Mouse (Mus musculus) megakaryocyte, embryonic 14.5 days (primary cell): ENCODE data around the gene Trnt1. TPM values are rescaled to one million over a fixed set of nuclear protein-coding genes. Genes with fewer than 3 reads are reported as not detected.

Source experiments
- H3K27me3 ChIP-seq: replicated peaks from 2 replicates; pipeline ENCODE3; 2012; ENCODE audit warnings: inconsistent platforms
- H3K36me3 ChIP-seq: replicated peaks from 2 replicates; pipeline ENCODE3; 2012; ENCODE audit warnings: low read length, inconsistent platforms, mixed read lengths
- H3K4me1 ChIP-seq: 2 replicates; pipeline ENCODE4 v1.6.1; 2012; ENCODE audit warnings: inconsistent platforms
- H3K4me3 ChIP-seq: replicated peaks from 2 replicates; pipeline ENCODE3; 2012; ENCODE audit warnings: moderate library complexity, mild to moderate bottlenecking, inconsistent platforms
- H3K9me3 ChIP-seq: 2 replicates; pipeline ENCODE4 v1.6.1; 2012; ENCODE audit warnings: inconsistent platforms
- FLI1 ChIP-seq: IDR thresholded peaks from 2 replicates; pipeline ENCODE4 v1.6.1; 2012; ENCODE audit warnings: low read length, inconsistent platforms, mixed read lengths
- GATA1 ChIP-seq: IDR thresholded peaks from 3 replicates; pipeline ENCODE4 v1.6.1; 2012; ENCODE audit warnings: mixed read lengths, low read length, inconsistent platforms, borderline replicate concordance
- polyA plus RNA-seq: library from polyadenylated mRNA; stranded (reverse); fragments of >175 nt; gene quantifications from 2 replicates; pipeline ENCODE4 v1.2.3, GENCODE M21; 2012; ENCODE audit warnings: low replicate concordance; ENCODE audit not compliant: insufficient read depth

The Trnt1 gene
- polyA plus RNA-seq, 1 experiment, result 0.66 TPM

- TF ChIP-seq GATA1 (no peak), FLI1 (no peak)
- Histone ChIP-seq H3K36me3 (no peaks in the 10 kb centered on the region), H3K4me1 (no peaks in the 10 kb centered on the region), H3K9me3 (no peaks in the 10 kb centered on the region), H3K4me3 (no peak overlapping the region), H3K27me3 (no peaks in the 10 kb centered on the region)
Measured at GRCm38 (mm10) chr6:106747251-106747650, 21.7 kb upstream of the Trnt1 start.

- no peaks in the 10 kb centered on the region for H3K36me3 ChIP-seq
- H3K9me3 ChIP-seq, result no peaks in the 10 kb centered on the region
- no peaks in the 10 kb centered on the region for H3K4me1 ChIP-seq
- no peaks in the 10 kb centered on the region for H3K27me3 ChIP-seq
- TF ChIP-seq GATA1, result no peak
- no peak for TF ChIP-seq FLI1
- no peak overlapping the region for H3K4me3 ChIP-seq
Measured at GRCm38 (mm10) chr6:106747804-106748203, 21.1 kb upstream of the Trnt1 start.

GRCm38 (mm10) chr6:106748887-106749388 is 20.0 kb upstream of the Trnt1 start, which contains the start of gene Il5ra:
Il5ra (minus strand) TSS chr6:106749037.
- Histone ChIP-seq H3K4me3 (no peak within 1 kb of the TSS), H3K36me3 (no peaks in the 10 kb centered on the region), H3K27me3 (no peaks in the 10 kb centered on the region), H3K4me1 (no peaks in the 10 kb centered on the region), H3K9me3 (no peaks in the 10 kb centered on the region)
- no peak for TF ChIP-seq FLI1
- TF ChIP-seq GATA1, result no peak

GRCm38 (mm10) chr6:106750291-106750690 is 18.6 kb upstream of the Trnt1 start:
- Histone ChIP-seq H3K27me3 (no peaks in the 10 kb centered on the region), H3K36me3 (no peaks in the 10 kb centered on the region), H3K4me1 (no peaks in the 10 kb centered on the region), H3K4me3 (no peak overlapping the region), H3K9me3 (no peaks in the 10 kb centered on the region)
- no peak for TF ChIP-seq FLI1

- H3K4me1 ChIP-seq, result peaks cover 5% of the 10 kb centered on the region; the same call in 1 of the 2 replicates
- TF ChIP-seq GATA1, result no peak
- no peak for TF ChIP-seq FLI1
- H3K9me3 ChIP-seq, result no peaks in the 10 kb centered on the region
- no peaks in the 10 kb centered on the region for H3K36me3 ChIP-seq
- H3K4me3 ChIP-seq, result no peak overlapping the region
- no peaks in the 10 kb centered on the region for H3K27me3 ChIP-seq
Measured at GRCm38 (mm10) chr6:106758299-106758698, 10.6 kb upstream of the Trnt1 start.

- Histone ChIP-seq H3K27me3 (no peaks in the 10 kb centered on the region), H3K9me3 (no peaks in the 10 kb centered on the region), H3K36me3 (no peaks in the 10 kb centered on the region), H3K4me1 (peaks cover 5% of the 10 kb centered on the region; the same call in 1 of the 2 replicates), H3K4me3 (no peak overlapping the region)
- TF ChIP-seq FLI1 (no peak), GATA1 (no peak)
Measured at GRCm38 (mm10) chr6:106760473-106761218, 8.3 kb upstream of the Trnt1 start.

- Histone ChIP-seq H3K4me3 (no peak overlapping the region), H3K36me3 (no peaks in the 10 kb centered on the region), H3K4me1 (peaks cover 5% of the 10 kb centered on the region; the same call in 1 of the 2 replicates), H3K27me3 (no peaks in the 10 kb centered on the region), H3K9me3 (no peaks in the 10 kb centered on the region)
- TF ChIP-seq FLI1 (no peak), GATA1 (no peak)
Measured at GRCm38 (mm10) chr6:106761486-106761885, 7.4 kb upstream of the Trnt1 start.

- TF ChIP-seq FLI1 (no peak), GATA1 (no peak)
Measured at GRCm38 (mm10) chr6:106765892-106766291, 3.0 kb upstream of the Trnt1 start.

GRCm38 (mm10) chr6:106766774-106767173 is 2.1 kb upstream of the Trnt1 start:
- TF ChIP-seq FLI1, result no peak
- TF ChIP-seq GATA1, result no peak
- Histone ChIP-seq H3K9me3 (no peaks in the 10 kb centered on the region), H3K4me3 (no peak overlapping the region), H3K4me1 (peaks cover 14% of the 10 kb centered on the region), H3K27me3 (no peaks in the 10 kb centered on the region), H3K36me3 (peaks cover 6% of the 10 kb centered on the region)

More at GRCm38 (mm10) chr6:106765892-106766291, 3.0 kb upstream of the Trnt1 start:
- H3K9me3 ChIP-seq, result no peaks in the 10 kb centered on the region
- H3K27me3 ChIP-seq, result no peaks in the 10 kb centered on the region
- H3K4me3 ChIP-seq, result no peak overlapping the region
- peaks cover 18% of the 10 kb centered on the region for H3K4me1 ChIP-seq
- H3K36me3 ChIP-seq, result no peaks in the 10 kb centered on the region

- Histone ChIP-seq H3K9me3 (no peaks in the 10 kb centered on the region), H3K4me1 (peaks cover 12% of the 10 kb centered on the region), H3K36me3 (peaks cover 32% of the 10 kb centered on the region), H3K27me3 (no peaks in the 10 kb centered on the region), H3K4me3 (peak overlapping the region; percentile 91)
- TF ChIP-seq FLI1 (no peak), GATA1 (no peak)
Measured at GRCm38 (mm10) chr6:106769290-106769866, 458 bp downstream of the Trnt1 start.
